Mouse (Mus musculus) hindlimb bud, embryonic 11.5 days (tissue): ENCODE data around the gene Nudt12.

Experiments used
- DNase-seq: peaks from one replicate; pipeline ENCODE4 v3.0.0-alpha.2; 2012; ENCODE audit warnings: low read depth, low spot score; ENCODE audit errors: extremely low spot score

The Nudt12 gene

DNA sequence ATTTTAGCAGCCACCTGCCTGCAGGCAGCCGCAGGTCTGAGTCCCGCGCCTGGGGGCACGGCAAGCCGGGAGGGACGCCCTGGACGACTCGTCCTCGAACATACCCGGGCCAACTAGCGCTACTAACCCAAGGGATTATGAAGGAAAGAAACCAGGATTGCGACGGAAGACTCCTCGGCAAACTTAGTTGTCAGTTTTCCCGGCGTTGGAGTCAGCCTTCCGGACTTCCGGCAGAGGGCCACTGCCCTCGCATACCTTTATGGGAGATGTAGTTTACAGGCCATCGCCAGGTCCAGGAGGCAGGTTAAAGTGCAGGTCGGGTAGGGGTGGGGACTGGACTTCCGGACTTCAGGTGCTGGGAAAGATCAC is at the start of gene Nudt12:
Nudt12 (minus strand) TSS at position 282 of the 369 bp plus-strand sequence.
- no peak for DNase-seq

DNA sequence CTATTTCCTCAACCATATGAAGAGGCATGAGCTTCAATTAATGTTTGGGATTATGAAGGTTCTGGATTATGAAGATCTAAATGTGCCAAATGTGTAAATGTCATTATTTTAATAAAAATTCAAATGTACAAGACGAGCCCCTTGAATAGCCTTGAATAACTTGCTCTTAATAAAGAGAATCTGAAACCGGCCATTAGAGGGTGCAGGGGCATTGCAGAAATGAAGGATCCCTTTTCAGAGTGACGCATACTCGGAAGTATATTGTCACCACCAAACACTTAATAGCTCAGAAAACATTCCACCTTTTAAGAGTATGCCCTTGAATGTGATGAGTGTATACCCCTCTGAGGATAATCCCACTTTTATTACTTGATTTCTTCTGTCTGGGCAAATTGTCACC is 40.1 kb upstream of the Nudt12 start:
- DNase-seq: no peak

DNA sequence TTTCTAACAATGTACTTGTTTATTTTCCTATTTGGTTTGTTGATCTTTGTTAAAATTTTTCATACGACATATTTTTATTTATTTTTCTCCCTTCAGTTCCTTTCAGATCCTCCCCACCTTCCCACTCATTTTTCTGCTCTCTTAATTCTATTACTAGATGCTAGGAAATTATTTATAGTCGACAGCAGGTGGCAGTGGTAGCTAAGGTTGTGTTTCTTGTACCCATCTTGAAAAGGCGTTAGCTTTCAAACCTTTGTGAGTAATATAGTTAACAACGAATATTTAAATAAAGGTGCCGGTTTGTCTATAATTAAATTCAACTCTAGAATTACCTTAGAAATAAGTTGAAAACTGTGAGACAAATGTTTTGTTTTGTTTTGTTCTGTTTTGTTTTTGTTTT is 26.6 kb upstream of the Nudt12 start:
- no peak for DNase-seq

DNA sequence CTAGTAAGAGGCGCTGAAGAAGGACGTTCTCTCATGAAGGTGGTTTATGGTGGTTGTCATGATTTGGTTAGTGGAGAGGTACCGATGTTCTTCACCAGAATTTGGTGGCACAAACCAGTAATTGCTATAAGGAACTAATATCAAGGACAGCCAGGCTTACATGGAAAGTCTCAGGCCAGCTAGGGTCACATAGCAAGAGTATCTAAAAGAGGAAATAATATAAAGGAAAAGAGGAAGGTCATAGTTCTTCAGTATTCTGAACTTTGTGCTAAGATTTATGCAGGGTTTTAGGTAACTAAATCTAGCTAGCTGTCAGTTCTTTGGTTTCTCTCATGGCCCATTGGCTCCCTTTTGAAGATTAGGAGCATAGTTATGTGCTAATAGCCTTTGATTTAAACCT is 20.3 kb upstream of the Nudt12 start:
- DNase-seq: no peak

DNA sequence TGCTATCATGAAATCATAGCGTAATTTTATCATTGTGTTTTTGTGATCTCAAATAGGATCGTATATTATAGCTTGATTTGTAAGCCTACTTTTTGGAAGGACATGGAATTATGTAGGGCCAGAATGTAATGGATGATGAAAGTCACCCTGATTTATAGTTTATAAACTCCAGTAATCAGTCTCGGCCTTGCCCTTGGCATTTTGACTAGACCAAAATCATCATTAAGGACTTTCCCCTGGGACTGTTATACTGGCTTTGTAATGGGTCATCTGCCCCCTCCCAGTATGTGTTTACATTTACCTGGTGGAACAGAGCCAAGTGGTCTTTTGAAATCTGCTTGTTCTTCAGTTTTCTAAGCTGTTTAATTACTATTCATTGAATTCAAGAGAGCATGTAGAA is 13.2 kb upstream of the Nudt12 start:
- DNase-seq: no peak

DNA sequence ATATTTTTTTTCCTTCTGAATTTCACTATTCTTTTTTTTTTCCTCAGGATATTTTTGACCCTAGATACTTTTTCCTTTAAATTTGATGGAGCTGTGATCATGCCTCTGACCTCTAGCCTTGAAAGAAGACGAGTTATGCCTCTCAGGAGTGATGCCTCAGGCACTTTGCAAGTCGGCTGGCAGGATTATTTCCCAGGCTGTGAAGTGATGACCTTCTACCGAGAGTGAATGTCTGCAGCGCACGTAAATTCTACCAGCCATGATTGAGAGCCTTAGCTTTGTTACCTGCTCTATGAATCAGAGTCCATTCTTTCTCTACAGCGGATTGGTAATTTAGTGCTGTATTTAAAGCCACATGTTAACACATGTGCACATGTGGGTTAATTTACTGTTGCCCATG is 11.3 kb upstream of the Nudt12 start:
- no peak for DNase-seq

DNA sequence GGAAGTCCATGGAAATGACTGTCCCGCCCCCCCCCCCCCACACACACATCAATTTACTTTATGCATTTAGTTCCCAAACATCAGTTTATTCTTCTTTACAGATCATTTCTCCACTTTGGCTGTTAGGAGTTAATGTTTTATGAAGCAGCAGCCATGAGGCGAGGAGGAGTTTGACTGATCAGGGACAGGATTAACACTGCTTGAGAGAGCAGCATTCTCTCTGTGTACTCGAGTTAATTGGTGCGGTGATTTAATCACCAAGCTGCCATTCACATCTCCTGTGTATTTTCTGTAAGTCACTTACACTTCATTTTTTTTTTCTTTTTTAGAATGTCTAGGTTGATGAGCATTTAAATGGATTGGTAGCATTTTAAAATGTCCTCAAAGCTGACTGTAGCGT is 10.8 kb upstream of the Nudt12 start:
- DNase-seq: no peak

DNA sequence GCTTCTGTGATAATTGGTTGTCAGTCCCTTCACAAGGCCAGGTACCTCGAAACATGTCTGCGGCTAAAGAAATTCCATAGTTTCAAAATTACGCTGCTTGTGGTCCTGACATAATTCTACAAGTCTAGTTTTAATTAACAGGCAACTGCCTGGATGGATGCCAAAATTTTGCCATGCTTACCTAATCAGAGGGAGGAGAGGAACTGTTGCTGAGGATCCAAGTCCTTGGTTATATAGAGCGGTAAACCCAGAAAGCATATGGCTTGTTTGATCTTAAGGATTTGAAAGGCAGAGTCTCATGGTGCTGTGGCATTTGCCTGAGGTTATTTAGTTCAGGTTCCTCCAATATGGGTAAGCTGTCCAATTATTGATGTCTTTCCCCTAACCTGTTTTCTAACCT is 5.5 kb upstream of the Nudt12 start:
- no peak for DNase-seq

DNA sequence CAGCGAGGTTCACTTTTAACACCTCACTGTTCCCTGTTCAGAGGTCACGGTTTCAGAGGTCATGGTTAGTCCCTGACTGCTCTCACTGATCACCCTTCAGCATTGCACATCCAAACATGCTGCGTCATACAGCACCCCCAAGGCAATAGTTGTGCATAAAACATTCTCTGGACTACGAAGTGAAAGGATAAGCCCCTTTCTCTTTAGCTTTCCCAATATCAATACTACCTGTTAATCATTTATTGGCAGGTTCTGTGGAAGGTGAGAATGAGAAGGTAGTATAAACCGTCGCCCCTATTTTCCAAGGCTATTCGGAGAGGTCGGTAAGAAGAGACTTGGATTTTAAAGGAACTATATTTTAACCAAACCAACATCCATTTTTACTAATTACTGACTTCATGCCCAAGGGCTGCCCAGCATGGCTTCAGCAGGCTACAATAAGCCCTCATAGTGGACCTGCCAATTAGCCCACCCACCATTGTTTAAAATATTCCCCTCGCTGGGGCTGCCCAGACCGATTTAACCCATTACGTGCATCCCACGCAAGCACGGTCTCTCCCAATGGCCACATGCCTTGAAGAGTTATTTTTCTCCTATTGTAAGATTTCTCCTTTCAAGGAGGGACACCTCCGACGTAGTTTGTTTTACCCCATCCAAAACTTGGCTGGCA is 616 bp downstream of the Nudt12 start:
- no peak for DNase-seq

DNA sequence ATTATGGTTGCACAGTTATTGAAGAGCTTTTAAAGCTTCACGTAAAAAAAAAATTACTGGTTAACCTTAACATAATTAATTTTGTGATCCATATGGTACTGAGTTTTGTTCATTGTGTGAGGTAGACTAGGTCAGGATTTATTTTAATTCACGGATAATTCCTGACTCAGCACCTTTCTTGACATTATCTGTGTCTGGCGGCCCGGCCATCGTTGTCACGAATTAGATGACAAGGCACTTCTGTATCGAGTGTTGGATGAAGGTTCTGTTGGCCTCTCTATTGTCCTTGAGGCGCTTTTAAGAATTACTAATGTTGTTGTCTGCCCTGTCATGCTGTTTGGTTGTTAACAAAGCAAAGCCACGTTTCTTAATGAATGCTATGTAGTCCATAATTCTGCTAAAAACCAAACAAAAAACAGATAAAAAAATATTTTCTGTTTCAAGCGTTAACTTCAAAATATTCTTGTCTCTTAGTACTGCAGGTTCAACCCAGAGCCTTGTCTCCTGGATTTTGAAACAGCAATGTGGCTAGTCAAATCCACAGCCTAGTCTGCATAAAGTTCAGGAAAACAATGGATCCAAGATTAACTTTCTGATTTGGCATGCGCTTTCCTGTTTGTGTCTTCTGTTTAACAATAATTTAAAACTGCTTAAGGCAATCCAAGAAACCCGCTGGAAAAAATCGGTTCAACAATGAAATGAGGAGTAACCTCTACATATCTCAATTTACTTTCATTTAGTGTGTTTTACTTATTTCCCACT is 1.4 kb downstream of the Nudt12 start:
- no peak for DNase-seq

DNA sequence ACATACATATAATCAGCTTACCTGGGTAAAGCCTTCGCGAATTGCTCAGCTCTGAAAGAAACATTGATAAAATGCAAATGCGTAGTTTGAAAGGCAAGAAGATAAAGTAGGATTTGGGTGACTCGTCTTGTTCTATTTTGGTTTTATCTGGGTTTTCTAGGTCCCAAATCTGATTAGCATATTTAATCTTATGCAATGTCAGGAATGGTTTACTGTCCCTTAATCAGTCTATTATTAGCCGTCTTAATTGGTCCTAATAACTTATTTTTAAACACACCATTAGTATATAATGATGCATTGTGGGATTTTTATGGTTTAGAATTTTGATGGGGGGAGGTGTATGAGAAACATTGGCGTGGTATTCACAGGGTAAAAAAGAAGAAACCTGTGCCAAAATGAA is 21.9 kb downstream of the Nudt12 start, which contains the start of gene Pdzph1:
Pdzph1 (minus strand) TSS at position 101 of the 400 bp plus-strand sequence.
- no peak for DNase-seq

DNA sequence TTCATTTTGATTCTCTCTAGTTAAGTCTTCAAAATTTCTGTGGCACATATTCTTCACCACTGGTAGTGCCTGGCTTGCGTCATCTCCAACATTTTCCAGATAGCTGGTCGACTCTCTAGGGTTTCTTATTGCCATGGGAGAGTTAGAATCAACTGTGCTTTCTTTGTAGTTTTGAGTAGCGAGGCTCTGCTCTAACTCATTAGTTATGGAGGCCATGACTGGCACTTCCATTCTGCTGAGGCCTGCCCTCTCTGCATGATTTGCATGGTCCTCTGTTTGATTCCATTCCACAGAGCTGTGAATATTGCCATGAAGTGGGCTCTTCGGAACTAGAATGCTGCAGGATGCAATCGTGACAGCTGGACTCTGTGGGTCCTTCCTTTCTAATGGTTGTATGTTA is 39.9 kb downstream of the Nudt12 start:
- no peak for DNase-seq

DNA sequence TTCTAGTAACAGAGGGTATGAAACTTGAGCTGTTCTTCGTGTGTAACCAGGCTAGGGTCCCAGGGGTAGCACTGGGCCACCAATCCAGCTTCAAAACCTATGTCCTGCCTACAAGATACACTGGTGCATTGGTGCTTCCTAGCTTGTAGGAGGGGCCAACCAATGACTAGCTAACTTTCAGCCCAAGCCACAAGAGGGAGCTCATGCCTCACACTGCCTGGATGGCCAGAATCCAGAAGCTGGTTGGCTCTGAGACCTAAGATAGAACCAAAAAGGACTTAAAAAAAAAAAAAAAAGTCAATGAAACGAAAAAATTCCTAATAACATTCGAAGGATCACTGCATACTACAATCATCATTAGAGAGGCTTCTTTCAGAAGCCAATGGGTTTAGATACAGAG is 53.3 kb downstream of the Nudt12 start:
- no peak for DNase-seq

DNA sequence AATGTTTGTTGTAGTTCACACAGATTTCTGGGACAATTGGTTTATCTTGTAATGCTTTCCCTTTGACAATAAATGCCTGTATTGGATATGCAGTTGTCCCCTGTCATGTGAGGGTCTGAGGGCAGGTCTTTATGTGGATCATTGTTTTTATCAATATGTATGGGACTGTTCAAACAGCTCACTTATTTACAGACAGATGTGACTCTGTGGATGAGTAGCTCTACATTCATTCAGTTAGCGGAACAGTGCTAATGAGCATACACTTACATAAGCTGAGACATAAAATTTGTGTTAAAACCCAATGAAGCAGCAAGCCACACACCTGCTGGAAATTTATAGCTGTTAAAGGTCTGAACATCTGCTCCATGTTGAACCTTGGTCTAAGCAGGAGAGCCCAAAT is 56.1 kb downstream of the Nudt12 start:
- no peak for DNase-seq
